Mouse (Mus musculus) ES-E14 (cell line): Measurements from ENCODE around the gene Pxmp4. TPM values are rescaled to one million over a fixed set of nuclear protein-coding genes. Genes with fewer than 3 reads are reported as not detected.

Experiments
- DNase-seq: peaks from one replicate; pipeline ENCODE4 v3.0.0-alpha.2; 2013; ENCODE audit warnings: low read depth, low spot score
- H3K27ac ChIP-seq: 2 replicates; pipeline ENCODE4 v1.5.1; 2012; ENCODE audit warnings: low read depth, mild to moderate bottlenecking, low read length, moderate library complexity, mixed read lengths; ENCODE audit not compliant: poor library complexity, insufficient read depth, severe bottlenecking
- H3K36me3 ChIP-seq: 2 replicates; pipeline ENCODE4 v1.6.1; 2012; ENCODE audit warnings: mild to moderate bottlenecking, low read length, moderate library complexity, mixed read lengths; ENCODE audit not compliant: control insufficient read depth, poor library complexity, insufficient read depth, severe bottlenecking
- H3K4me1 ChIP-seq, 2 experiments: fragments of 150-350 bp in 1 of 2; sonication (generic) in 1 of 2; 2 replicates each; pipeline ENCODE4 v1.6.1; 2012; ENCODE audit warnings: low read length in 2 of 2, mild to moderate bottlenecking in 1 of 2, mixed read lengths in 1 of 2; ENCODE audit not compliant: control insufficient read depth in 2 of 2, insufficient read depth in 2 of 2, poor library complexity in 1 of 2
- H3K4me3 ChIP-seq, 2 experiments: fragments of 150-350 bp in 1 of 2; sonication (generic) in 1 of 2; 2 replicates each; pipeline ENCODE4 v1.5.1; 2012; ENCODE audit warnings: low read length in 2 of 2, low read depth in 1 of 2, mild to moderate bottlenecking in 1 of 2, mixed read lengths in 1 of 2; ENCODE audit not compliant: insufficient read depth in 1 of 2, poor library complexity in 1 of 2, severe bottlenecking in 1 of 2
- H3K9ac ChIP-seq: 2 replicates; pipeline ENCODE4 v1.6.1; 2012; ENCODE audit warnings: low read depth, mild to moderate bottlenecking, low read length, mixed read lengths; ENCODE audit not compliant: poor library complexity, insufficient read depth, severe bottlenecking
- H3K9me3 ChIP-seq: fragments of 150-350 bp; sonication (generic); 2 replicates; pipeline ENCODE4 v1.6.1; 2012; ENCODE audit warnings: low read depth, mild to moderate bottlenecking, low read length; ENCODE audit not compliant: control insufficient read depth, insufficient read depth
- CHD2 ChIP-seq: IDR thresholded peaks from 2 replicates; pipeline ENCODE4 v1.6.1; 2014; ENCODE audit warnings: mild to moderate bottlenecking, low read depth, low read length, inconsistent platforms
- HCFC1 ChIP-seq: IDR thresholded peaks from 2 replicates; pipeline ENCODE4 v1.6.1; 2012; ENCODE audit warnings: low read length, inconsistent platforms, borderline replicate concordance; ENCODE audit not compliant: insufficient read depth
- MAFK ChIP-seq: IDR thresholded peaks from 2 replicates; pipeline ENCODE4 v1.6.1; 2014; ENCODE audit warnings: mild to moderate bottlenecking, low read depth, low read length, inconsistent platforms; ENCODE audit not compliant: insufficient read depth
- ZC3H11A ChIP-seq: IDR thresholded peaks from 2 replicates; pipeline ENCODE4 v1.6.1; 2012; ENCODE audit warnings: low read depth, mild to moderate bottlenecking, inconsistent platforms, low read length, borderline replicate concordance
- ZNF384 ChIP-seq: IDR thresholded peaks from 2 replicates; pipeline ENCODE4 v1.6.1; 2012; ENCODE audit warnings: low read depth, low read length, inconsistent platforms
- in situ Hi-C, 2 experiments: fragments of 600-800 bp; cut with MboI; formaldehyde crosslinking; loops; one replicate each; pipeline ENCODE4 v1.15.1; 2025; ENCODE audit warnings: low sequenced_read_pairs in 2 of 2, inconsistent platforms in 1 of 2; ENCODE audit not compliant: unreplicated experiment in 2 of 2
- total RNA-seq: library from RNA; depleted of rRNA; stranded (reverse); fragments of 300-350 nt; gene quantifications from 2 replicates; pipeline ENCODE4 v1.2.3, GENCODE M21; 2012

The Pxmp4 gene
- total RNA-seq, 1 experiment = 8.6 TPM

GRCm38 (mm10) chr2:154552424-154552907 lies 51.0 kb downstream of the Pxmp4 start:
- Histone ChIP-seq H3K36me3 (peaks cover 8% of the 10 kb centered on the region; the same call in 1 of the 2 replicates), H3K9ac (peak overlapping the region; percentile 21), H3K4me1 (peaks cover 3 to 16% of the 10 kb centered on the region in 2 experiments; a peak in 3 of 4 replicates), H3K4me3 (peak overlapping the region; percentile 49 to 63), H3K9me3 (no peaks in the 10 kb centered on the region), H3K27ac (no peak overlapping the region)
- TF ChIP-seq CHD2 = no peak
- TF ChIP-seq ZNF384 = no peak
- no peak for TF ChIP-seq HCFC1
- TF ChIP-seq ZC3H11A = no peak
- no peak for TF ChIP-seq MAFK
- DNase-seq = no peak
- in situ Hi-C loops = no loop called here

- no peaks in the 10 kb centered on the region for H3K9me3 ChIP-seq
- no peak for TF ChIP-seq ZC3H11A
- TF ChIP-seq HCFC1 = no peak; the same call in 1 of the 2 replicates
- TF ChIP-seq CHD2 = no peak
- no peak for TF ChIP-seq ZNF384
- TF ChIP-seq MAFK = no peak
- peaks cover 3 to 12% of the 10 kb centered on the region in 2 experiments; a peak in 2 of 4 replicates for H3K4me1 ChIP-seq
- H3K9ac ChIP-seq = peak overlapping the region; percentile 21; the same call in 1 of the 2 replicates
- peak overlapping the region; percentile 49 to 63 for H3K4me3 ChIP-seq
- no peak overlapping the region for H3K27ac ChIP-seq
- no peak for DNase-seq
- in situ Hi-C loops = no loop called here
- H3K36me3 ChIP-seq = peaks cover 8% of the 10 kb centered on the region; the same call in 1 of the 2 replicates
Measured at GRCm38 (mm10) chr2:154551927-154552326, 51.6 kb downstream of the Pxmp4 start.

- in situ Hi-C loops = no loop called here
- Histone ChIP-seq H3K4me3 (peak within 1 kb of the TSS; percentile 49 to 63), H3K9ac (peak within 1 kb of the TSS; percentile 21; the same call in 1 of the 2 replicates), H3K9me3 (no peaks in the 10 kb centered on the region), H3K36me3 (peaks cover 10% of the 10 kb centered on the region; the same call in 1 of the 2 replicates), H3K27ac (no peak within 1 kb of the TSS), H3K4me1 (peaks cover 3 to 10% of the 10 kb centered on the region in 2 experiments; a peak in 2 of 4 replicates)
- no peak for DNase-seq
- TF ChIP-seq MAFK (no peak), CHD2 (no peak), HCFC1 (no peak), ZNF384 (no peak), ZC3H11A (no peak)
Measured at GRCm38 (mm10) chr2:154551476-154551875, 52.0 kb downstream of the Pxmp4 start, which contains the start of gene Actl10. TSS of gene Actl10 (plus strand) at chr2:154551776.

- no peak for DNase-seq
- in situ Hi-C loops = no loop called here
Measured at GRCm38 (mm10) chr2:154550937-154551336, 52.6 kb downstream of the Pxmp4 start.

More at GRCm38 (mm10) chr2:154550937-154551336, 52.6 kb downstream of the Pxmp4 start:
- Histone ChIP-seq H3K4me1 (peaks cover 3 to 10% of the 10 kb centered on the region in 2 experiments; a peak in 2 of 4 replicates), H3K27ac (no peak overlapping the region), H3K4me3 (no peak overlapping the region), H3K36me3 (peaks cover 10% of the 10 kb centered on the region; the same call in 1 of the 2 replicates), H3K9ac (no peak overlapping the region), H3K9me3 (no peaks in the 10 kb centered on the region)
- TF ChIP-seq MAFK (no peak), HCFC1 (no peak), ZC3H11A (no peak), CHD2 (no peak), ZNF384 (no peak)
